Mouse (Mus musculus): Measurements from ENCODE around the gene Eif2s2. TPM values are rescaled to one million over a fixed set of nuclear protein-coding genes. Genes with fewer than 3 reads are reported as not detected.
"Not testable (repeated sequence)": the region's sequence is repeated elsewhere in the genome, so short reads cannot be mapped to it uniquely, and the experiment has no call there.

The Eif2s2 gene
- polyA plus RNA-seq (2015; fragmentation: Nextera tagmentation; extraction: Ambion mirVana) = 96.8 and 103 TPM in 2 replicates

GRCm38 (mm10) chr2:154892201-154893044 is at the start of gene Eif2s2:
TSS of gene Eif2s2 (minus strand) at chr2:154892935.
- peak within 1 kb of the TSS; percentile 82 for H3K9ac ChIP-seq
- H3K27me3 ChIP-seq = no peaks in the 10 kb centered on the region
- H3K4me2 ChIP-seq (replicated peaks) = peak within 1 kb of the TSS; percentile 55
- H3K36me3 ChIP-seq = 0 out of 2 replicates have a peak, but pooled peaks cover 8% of the 10 kb centered on the region
- WGBS = under 1% methylated on average over 75 of the region's 75 CpGs
- peak within 1 kb of the TSS; percentile 90 for H3K27ac ChIP-seq (replicated peaks)
- peak; percentile 96 for ATAC-seq (ENCODE audit: insufficient number of reproducible peaks, low FRiP score, low TSS enrichment, low read depth)
- no peaks in the 10 kb centered on the region for H3K9me3 ChIP-seq (replicated peaks)
- peaks cover 10% of the 10 kb centered on the region for H3K4me1 ChIP-seq
- peak within 1 kb of the TSS; percentile 63 for H3K4me3 ChIP-seq (replicated peaks)

DNA sequence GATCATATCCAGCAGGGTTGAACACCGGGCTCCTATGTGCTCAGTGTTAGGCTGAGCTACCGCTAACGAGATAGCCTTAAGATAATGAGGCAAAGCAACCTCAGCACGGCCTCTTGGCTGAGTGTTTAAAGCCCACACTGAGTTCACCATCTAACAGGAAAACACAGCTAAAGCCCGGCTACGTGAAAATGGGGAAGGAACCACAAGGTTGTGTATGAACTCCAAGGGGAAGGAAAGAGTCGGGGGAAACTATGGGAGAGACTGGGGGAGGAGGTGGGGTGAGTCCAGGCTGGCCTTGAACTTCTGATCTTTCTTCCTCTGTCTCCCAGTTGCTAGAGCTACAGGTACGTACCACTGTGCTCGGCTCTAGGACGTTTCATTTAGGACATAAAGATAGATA is 49.2 kb upstream of the Eif2s2 start:
- H3K27ac ChIP-seq (replicated peaks) = no peak overlapping the region
- H3K4me1 ChIP-seq = peaks cover 15% of the 10 kb centered on the region
- H3K27me3 ChIP-seq = no peaks in the 10 kb centered on the region
- no peak overlapping the region for H3K9ac ChIP-seq
- no peak for ATAC-seq (ENCODE audit: insufficient number of reproducible peaks, low FRiP score, low TSS enrichment, low read depth)
- H3K4me3 ChIP-seq (replicated peaks) = no peak overlapping the region
- WGBS = 52% methylated on average over 10 of the region's 10 CpGs
- no peak overlapping the region for H3K4me2 ChIP-seq (replicated peaks)
- H3K9me3 ChIP-seq (replicated peaks) = no peaks in the 10 kb centered on the region
- no peaks in the 10 kb centered on the region for H3K36me3 ChIP-seq

GRCm38 (mm10) chr2:154937547-154938390 is 45.0 kb upstream of the Eif2s2 start:
- Histone ChIP-seq H3K9ac (no peak overlapping the region), H3K4me2 (replicated peaks) (no peak overlapping the region), H3K9me3 (replicated peaks) (no peaks in the 10 kb centered on the region), H3K27ac (replicated peaks) (no peak overlapping the region), H3K4me1 (peaks cover 12% of the 10 kb centered on the region), H3K36me3 (no peaks in the 10 kb centered on the region), H3K27me3 (0 out of 2 replicates have a peak, but pooled peaks cover 2% of the 10 kb centered on the region), H3K4me3 (replicated peaks) (no peak overlapping the region)
- ATAC-seq (ENCODE audit: insufficient number of reproducible peaks, low FRiP score, low TSS enrichment, low read depth) = no peak
- 87% methylated on average over 8 of the region's 8 CpGs for whole genome bisulfite sequencing

GRCm38 (mm10) chr2:154936536-154937155 is 43.9 kb upstream of the Eif2s2 start:
- no peak for ATAC-seq (ENCODE audit: insufficient number of reproducible peaks, low FRiP score, low TSS enrichment, low read depth)
- WGBS = 68% methylated on average over 11 of the region's 11 CpGs

GRCm38 (mm10) chr2:154936106-154936505 is 43.4 kb upstream of the Eif2s2 start:
- Histone ChIP-seq H3K27ac (replicated peaks) (no peak overlapping the region), H3K4me3 (replicated peaks) (no peak overlapping the region), H3K27me3 (0 out of 2 replicates have a peak, but pooled peaks cover 2% of the 10 kb centered on the region), H3K36me3 (no peaks in the 10 kb centered on the region), H3K9me3 (replicated peaks) (no peaks in the 10 kb centered on the region), H3K9ac (no peak overlapping the region), H3K4me1 (no peaks in the 10 kb centered on the region), H3K4me2 (replicated peaks) (no peak overlapping the region)
- 56% methylated on average over 6 of the region's 6 CpGs for WGBS
- ATAC-seq (ENCODE audit: insufficient number of reproducible peaks, low FRiP score, low TSS enrichment, low read depth) = no peak

More at GRCm38 (mm10) chr2:154936536-154937155, 43.9 kb upstream of the Eif2s2 start:
- H3K27ac ChIP-seq (replicated peaks) = no peak overlapping the region
- H3K9ac ChIP-seq = no peak overlapping the region
- no peaks in the 10 kb centered on the region for H3K9me3 ChIP-seq (replicated peaks)
- 0 out of 2 replicates have a peak, but pooled peaks cover 2% of the 10 kb centered on the region for H3K27me3 ChIP-seq
- H3K4me1 ChIP-seq = peaks cover 4% of the 10 kb centered on the region; the same call in 1 of the 2 replicates
- no peak overlapping the region for H3K4me3 ChIP-seq (replicated peaks)
- H3K36me3 ChIP-seq = no peaks in the 10 kb centered on the region
- no peak overlapping the region for H3K4me2 ChIP-seq (replicated peaks)

DNA sequence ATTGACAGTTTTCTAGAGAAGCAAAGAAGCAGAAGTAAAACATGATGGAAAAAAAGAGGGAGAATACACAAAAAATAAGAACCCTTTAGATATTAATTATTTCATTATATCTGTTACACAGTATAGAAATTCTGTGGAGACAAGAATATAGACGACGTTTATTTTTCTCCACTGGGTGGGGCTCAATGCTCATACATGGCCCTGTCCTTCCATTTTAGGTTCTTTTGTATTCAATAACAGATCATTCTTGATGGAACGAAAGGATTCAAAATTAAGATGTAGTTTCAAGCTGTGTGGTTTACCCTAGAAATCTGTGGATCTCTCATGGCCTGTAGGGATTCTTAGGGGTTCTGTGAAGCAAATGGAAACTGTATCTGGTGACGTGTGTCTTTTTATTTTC is 41.1 kb upstream of the Eif2s2 start:
- WGBS = 28% methylated on average over 4 of the region's 4 CpGs
- Histone ChIP-seq H3K27ac (replicated peaks) (0 out of 2 replicates have a peak overlapping the region, but pooled peaks have one; percentile 39), H3K9ac (no peak overlapping the region), H3K4me2 (replicated peaks) (no peak overlapping the region), H3K27me3 (0 out of 2 replicates have a peak, but pooled peaks cover 2% of the 10 kb centered on the region), H3K36me3 (no peaks in the 10 kb centered on the region), H3K9me3 (replicated peaks) (no peaks in the 10 kb centered on the region), H3K4me3 (replicated peaks) (no peak overlapping the region), H3K4me1 (no peaks in the 10 kb centered on the region)
- ATAC-seq (ENCODE audit: insufficient number of reproducible peaks, low FRiP score, low TSS enrichment, low read depth) = no peak

GRCm38 (mm10) chr2:154928298-154928697 is 35.6 kb upstream of the Eif2s2 start:
- H3K9ac ChIP-seq = no peak overlapping the region
- H3K27me3 ChIP-seq = no peaks in the 10 kb centered on the region
- WGBS = 60% methylated on average over 2 of the region's 2 CpGs
- no peaks in the 10 kb centered on the region for H3K9me3 ChIP-seq (replicated peaks)
- no peaks in the 10 kb centered on the region for H3K36me3 ChIP-seq
- ATAC-seq (ENCODE audit: insufficient number of reproducible peaks, low FRiP score, low TSS enrichment, low read depth) = no peak; the same call in 1 of the 2 replicates
- no peak overlapping the region for H3K27ac ChIP-seq (replicated peaks)
- H3K4me1 ChIP-seq = peaks cover 11% of the 10 kb centered on the region; the same call in 1 of the 2 replicates
- no peak overlapping the region for H3K4me3 ChIP-seq (replicated peaks)
- no peak overlapping the region for H3K4me2 ChIP-seq (replicated peaks)

GRCm38 (mm10) chr2:154926843-154927242 is 34.1 kb upstream of the Eif2s2 start:
- Histone ChIP-seq H3K27ac (replicated peaks) (no peak overlapping the region), H3K9ac (no peak overlapping the region), H3K4me3 (replicated peaks) (no peak overlapping the region), H3K9me3 (replicated peaks) (no peaks in the 10 kb centered on the region), H3K4me1 (peaks cover 11% of the 10 kb centered on the region; the same call in 1 of the 2 replicates), H3K36me3 (no peaks in the 10 kb centered on the region), H3K4me2 (replicated peaks) (no peak overlapping the region), H3K27me3 (no peaks in the 10 kb centered on the region)
- ATAC-seq (ENCODE audit: insufficient number of reproducible peaks, low FRiP score, low TSS enrichment, low read depth) = no peak
- 47% methylated on average over 6 of the region's 6 CpGs for WGBS

DNA sequence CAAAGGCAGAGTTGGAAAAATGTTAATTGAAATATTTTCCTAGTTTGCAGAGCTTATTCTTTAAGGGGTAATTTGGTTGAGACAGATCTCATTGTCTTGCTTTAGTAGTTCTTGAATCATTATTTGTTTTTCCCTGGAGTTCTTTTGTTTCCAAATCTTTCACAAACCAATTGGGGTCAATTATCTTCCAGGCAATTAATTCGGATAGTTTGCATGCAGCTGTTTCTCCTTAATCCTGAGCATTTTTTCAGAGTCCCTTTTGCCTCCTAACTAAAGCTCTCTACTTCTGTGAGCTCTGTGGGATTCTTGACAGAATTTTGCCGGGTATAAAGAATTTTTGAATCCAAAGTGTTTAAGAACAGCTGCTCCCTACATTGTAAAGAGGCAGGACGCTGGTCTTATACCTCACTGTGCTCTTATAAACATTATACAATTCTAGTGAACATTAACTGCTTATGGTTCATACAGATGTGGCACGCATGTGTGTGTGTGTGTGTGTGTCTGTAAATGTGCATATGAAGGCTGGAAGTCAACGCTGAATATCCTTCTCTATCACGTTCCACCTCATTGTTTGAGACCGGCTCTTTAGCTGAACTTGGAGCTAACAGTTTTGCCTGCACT is 32.8 kb upstream of the Eif2s2 start:
- Histone ChIP-seq H3K27me3 (no peaks in the 10 kb centered on the region), H3K9ac (no peak overlapping the region), H3K4me3 (replicated peaks) (no peak overlapping the region), H3K4me2 (replicated peaks) (no peak overlapping the region), H3K36me3 (no peaks in the 10 kb centered on the region), H3K4me1 (peaks cover 15% of the 10 kb centered on the region; the same call in 1 of the 2 replicates), H3K27ac (replicated peaks) (peak overlapping the region; percentile 80), H3K9me3 (replicated peaks) (no peaks in the 10 kb centered on the region)
- no peak for ATAC-seq (ENCODE audit: insufficient number of reproducible peaks, low FRiP score, low TSS enrichment, low read depth)
- 26% methylated on average over 7 of the region's 7 CpGs for WGBS

DNA sequence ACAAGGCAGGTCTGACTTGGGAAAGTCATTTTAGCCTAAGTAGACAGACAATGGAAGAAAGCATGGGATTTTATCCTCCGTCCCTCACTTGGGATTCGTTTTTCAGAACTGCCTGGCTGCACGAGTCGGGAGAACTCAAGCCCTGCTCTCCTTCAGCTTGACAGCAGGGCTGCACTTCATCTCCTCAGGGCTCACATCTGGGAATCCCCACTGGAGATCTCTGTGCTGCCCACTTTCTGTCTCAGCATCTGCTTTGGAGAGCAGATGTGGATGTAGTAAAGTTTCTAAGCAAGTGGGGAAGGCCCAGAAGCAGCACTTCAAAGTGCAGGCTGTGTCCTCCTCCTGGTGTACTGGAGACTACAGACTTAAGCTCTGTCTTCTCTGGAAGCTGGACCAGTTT is 29.4 kb upstream of the Eif2s2 start:
- H3K36me3 ChIP-seq; H3K4me3 ChIP-seq (replicated peaks); H3K27ac ChIP-seq (replicated peaks); H3K27me3 ChIP-seq; H3K9ac ChIP-seq; H3K4me2 ChIP-seq (replicated peaks); H3K9me3 ChIP-seq (replicated peaks): not testable (repeated sequence)
- no CpG with 5 or more reads among the region's 4 CpGs for WGBS
- peak; percentile 67 for ATAC-seq (ENCODE audit: insufficient number of reproducible peaks, low FRiP score, low TSS enrichment, low read depth)
- peaks cover 12% of the 10 kb centered on the region; the same call in 1 of the 2 replicates for H3K4me1 ChIP-seq

All from embryonic facial prominence, embryonic 15.5 days (tissue).